Mouse (Mus musculus) heart, embryonic 16.5 days (tissue): ENCODE data around the gene Ager. TPM values are rescaled to one million over a fixed set of nuclear protein-coding genes. Genes with fewer than 3 reads are reported as not detected.

Source experiments
- ATAC-seq: fragments of 200-750 bp; cut with Nextera tagmentation; replicated peaks from 2 replicates; pipeline ENCODE4 v1.8.0; 2017; ENCODE audit warnings: moderate number of reproducible peaks; ENCODE audit not compliant: insufficient read depth, low FRiP score; ENCODE audit errors: extremely low read depth
- H3K27ac ChIP-seq: fragments of 300-500 bp; sonication (generic); 2 replicates; pipeline ENCODE4 v1.5.1; 2014; ENCODE audit warnings: mild to moderate bottlenecking, low read length, control low read depth, moderate library complexity
- H3K27me3 ChIP-seq: fragments of 300-500 bp; sonication (generic); 2 replicates; pipeline ENCODE4 v1.6.1; 2014; ENCODE audit warnings: low read length, mixed read lengths; ENCODE audit not compliant: control insufficient read depth, insufficient read depth
- H3K36me3 ChIP-seq: fragments of 300-500 bp; sonication (generic); 2 replicates; pipeline ENCODE4 v1.6.1; 2014; ENCODE audit not compliant: control insufficient read depth, insufficient read depth
- H3K4me1 ChIP-seq: fragments of 300-500 bp; sonication (generic); 2 replicates; pipeline ENCODE4 v1.6.1; 2014; ENCODE audit warnings: low read length, mixed read lengths; ENCODE audit not compliant: control insufficient read depth, insufficient read depth
- H3K4me2 ChIP-seq: fragments of 300-500 bp; sonication (generic); 2 replicates; pipeline ENCODE4 v1.6.1; 2014; ENCODE audit warnings: low read depth, mild to moderate bottlenecking, control low read depth, low read length
- H3K4me3 ChIP-seq: fragments of 300-500 bp; sonication (generic); 2 replicates; pipeline ENCODE4 v1.5.1; 2014; ENCODE audit warnings: mild to moderate bottlenecking, control low read depth, low read length
- H3K9ac ChIP-seq: fragments of 300-500 bp; sonication (generic); 2 replicates; pipeline ENCODE4 v1.6.1; 2014; ENCODE audit warnings: low read length, control low read depth
- H3K9me3 ChIP-seq: fragments of 300-500 bp; sonication (generic); replicated peaks from 2 replicates; pipeline ENCODE4 v1.6.1; 2016; ENCODE audit warnings: low read length; ENCODE audit not compliant: control insufficient read depth
- WGBS: fragments of 180-500 bp; shearing (Covaris S2); extraction: QIAGEN DNeasy Blood & Tissue Kit; methylation state at CpG from one replicate; pipeline ENCODE4 v1.1.7; 2014; 5-methylcytosine and 5-hydroxymethylcytosine counted together
- polyA plus RNA-seq: library from polyadenylated mRNA; unstranded; fragments of >200 nt; fragmentation: Nextera tagmentation; extraction: Ambion mirVana; gene quantifications from 2 replicates; pipeline ENCODE4 v1.2.1, GENCODE M21; 2015

The Ager gene
- polyA plus RNA-seq, 1 experiment from 2014 or later: 4.7 TPM

DNA sequence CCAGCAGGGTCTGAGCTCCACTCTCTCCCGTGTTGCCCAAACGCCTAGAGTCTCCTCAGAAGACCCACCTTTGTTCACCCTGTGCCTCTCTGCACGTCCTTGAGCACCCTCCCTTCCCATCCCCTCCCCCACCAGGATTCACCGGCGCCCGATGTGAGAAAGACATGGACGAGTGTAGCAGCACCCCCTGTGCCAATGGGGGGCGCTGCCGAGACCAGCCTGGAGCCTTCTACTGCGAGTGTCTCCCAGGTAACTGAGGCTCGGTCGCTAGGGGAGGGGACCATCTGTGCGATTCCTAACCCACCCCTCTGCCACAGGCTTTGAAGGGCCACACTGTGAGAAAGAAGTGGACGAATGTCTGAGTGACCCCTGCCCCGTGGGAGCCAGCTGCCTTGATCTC is 25.3 kb upstream of the Ager start:
- Histone ChIP-seq H3K9ac (no peak overlapping the region), H3K4me3 (no peak overlapping the region), H3K36me3 (no peaks in the 10 kb centered on the region), H3K27ac (no peak overlapping the region), H3K4me2 (no peak overlapping the region), H3K9me3 (no peaks in the 10 kb centered on the region), H3K27me3 (no peaks in the 10 kb centered on the region; the same call in 1 of the 2 replicates), H3K4me1 (no peaks in the 10 kb centered on the region)
- ATAC-seq: no peak
- WGBS: 22% methylated on average over 15 of the region's 15 CpGs

DNA sequence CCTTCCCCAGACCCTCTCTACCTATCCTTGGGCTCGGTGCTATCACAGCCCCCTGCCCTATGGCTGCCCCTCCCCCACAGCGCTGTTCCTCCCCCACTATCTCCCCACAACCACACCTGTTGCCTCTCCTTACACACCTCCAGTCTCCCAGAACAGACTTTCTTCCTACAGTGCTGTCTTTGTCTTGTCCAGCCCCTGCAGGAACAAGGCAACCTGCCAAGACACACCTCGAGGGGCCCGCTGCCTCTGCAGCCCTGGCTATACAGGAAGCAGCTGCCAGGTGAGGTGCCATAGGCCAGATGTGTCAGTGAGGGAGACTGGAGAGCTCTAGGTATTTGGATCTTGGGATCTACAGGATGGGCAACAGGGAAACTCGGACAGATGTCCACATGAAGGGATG is 21.1 kb upstream of the Ager start:
- H3K27me3 ChIP-seq: no peaks in the 10 kb centered on the region
- no peaks in the 10 kb centered on the region for H3K36me3 ChIP-seq
- no peak overlapping the region for H3K27ac ChIP-seq
- no peaks in the 10 kb centered on the region for H3K9me3 ChIP-seq
- H3K4me2 ChIP-seq: no peak overlapping the region
- 59% methylated on average over 5 of the region's 5 CpGs for WGBS
- no peaks in the 10 kb centered on the region for H3K4me1 ChIP-seq
- no peak overlapping the region for H3K9ac ChIP-seq
- H3K4me3 ChIP-seq: no peak overlapping the region
- ATAC-seq: no peak

DNA sequence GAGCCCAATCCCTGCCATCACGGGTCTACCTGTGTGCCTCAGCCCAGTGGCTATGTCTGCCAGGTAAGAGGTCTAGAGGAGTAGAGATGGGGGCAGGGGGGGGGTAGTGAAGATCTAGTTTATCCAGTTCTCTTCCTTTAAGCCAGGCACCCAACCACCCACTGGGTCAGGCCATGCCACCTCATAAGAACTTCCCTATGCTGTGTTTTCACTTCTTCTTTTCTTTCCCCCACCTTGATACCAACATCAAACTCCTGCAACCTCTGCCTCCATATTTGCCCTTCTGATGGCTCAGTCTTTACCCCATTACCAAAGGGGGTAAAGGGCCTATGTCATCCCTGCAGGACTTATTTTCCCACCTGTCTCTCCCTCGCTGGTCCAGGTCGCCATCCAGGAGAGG is 19.6 kb upstream of the Ager start:
- 87% methylated on average over 3 of the region's 3 CpGs for WGBS
- H3K4me2 ChIP-seq: no peak overlapping the region
- H3K9ac ChIP-seq: no peak overlapping the region
- no peaks in the 10 kb centered on the region for H3K4me1 ChIP-seq
- no peaks in the 10 kb centered on the region for H3K9me3 ChIP-seq
- no peak for ATAC-seq
- no peak overlapping the region for H3K27ac ChIP-seq
- no peaks in the 10 kb centered on the region for H3K27me3 ChIP-seq
- no peaks in the 10 kb centered on the region for H3K36me3 ChIP-seq
- H3K4me3 ChIP-seq: no peak overlapping the region

DNA sequence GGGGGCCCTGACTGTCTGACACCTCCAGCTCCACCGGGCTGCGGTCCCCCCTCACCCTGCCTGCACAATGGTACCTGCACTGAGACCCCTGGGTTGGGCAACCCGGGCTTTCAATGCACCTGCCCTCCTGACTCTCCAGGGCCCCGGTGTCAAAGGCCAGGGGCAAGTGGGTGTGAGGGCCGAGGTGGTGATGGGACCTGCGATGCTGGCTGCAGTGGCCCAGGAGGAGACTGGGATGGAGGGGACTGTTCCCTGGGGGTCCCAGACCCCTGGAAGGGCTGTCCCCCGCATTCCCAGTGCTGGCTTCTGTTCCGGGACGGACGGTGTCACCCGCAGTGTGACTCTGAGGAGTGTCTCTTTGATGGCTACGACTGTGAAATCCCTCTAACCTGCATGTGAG is 15.1 kb upstream of the Ager start:
- no peak for ATAC-seq
- H3K4me3 ChIP-seq: no peak overlapping the region
- 81% methylated on average over 12 of the region's 12 CpGs for WGBS
- H3K4me2 ChIP-seq: no peak overlapping the region
- H3K9ac ChIP-seq: no peak overlapping the region
- H3K36me3 ChIP-seq: no peaks in the 10 kb centered on the region
- no peak overlapping the region for H3K27ac ChIP-seq
- peaks cover 9% of the 10 kb centered on the region for H3K4me1 ChIP-seq
- H3K27me3 ChIP-seq: no peaks in the 10 kb centered on the region
- no peaks in the 10 kb centered on the region for H3K9me3 ChIP-seq

DNA sequence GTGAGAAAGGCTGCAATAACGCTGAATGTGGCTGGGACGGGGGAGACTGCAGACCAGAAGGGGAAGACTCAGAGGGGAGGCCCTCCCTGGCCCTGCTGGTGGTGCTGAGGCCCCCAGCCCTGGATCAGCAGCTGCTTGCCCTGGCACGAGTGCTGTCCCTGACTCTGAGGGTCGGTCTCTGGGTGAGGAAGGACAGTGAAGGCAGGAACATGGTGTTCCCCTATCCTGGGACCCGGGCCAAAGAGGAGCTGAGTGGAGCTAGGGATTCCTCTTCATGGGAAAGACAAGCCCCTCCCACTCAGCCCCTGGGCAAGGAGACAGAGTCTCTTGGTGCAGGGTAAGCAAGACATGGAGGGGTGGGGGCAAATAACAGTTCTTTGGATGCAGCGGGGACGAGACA is 14.3 kb upstream of the Ager start:
- Histone ChIP-seq H3K4me3 (no peak overlapping the region), H3K4me1 (peaks cover 14% of the 10 kb centered on the region), H3K9me3 (no peaks in the 10 kb centered on the region), H3K9ac (no peak overlapping the region), H3K27me3 (no peaks in the 10 kb centered on the region), H3K27ac (no peak overlapping the region), H3K4me2 (no peak overlapping the region), H3K36me3 (no peaks in the 10 kb centered on the region)
- WGBS: 64% methylated on average over 7 of the region's 7 CpGs
- no peak for ATAC-seq

DNA sequence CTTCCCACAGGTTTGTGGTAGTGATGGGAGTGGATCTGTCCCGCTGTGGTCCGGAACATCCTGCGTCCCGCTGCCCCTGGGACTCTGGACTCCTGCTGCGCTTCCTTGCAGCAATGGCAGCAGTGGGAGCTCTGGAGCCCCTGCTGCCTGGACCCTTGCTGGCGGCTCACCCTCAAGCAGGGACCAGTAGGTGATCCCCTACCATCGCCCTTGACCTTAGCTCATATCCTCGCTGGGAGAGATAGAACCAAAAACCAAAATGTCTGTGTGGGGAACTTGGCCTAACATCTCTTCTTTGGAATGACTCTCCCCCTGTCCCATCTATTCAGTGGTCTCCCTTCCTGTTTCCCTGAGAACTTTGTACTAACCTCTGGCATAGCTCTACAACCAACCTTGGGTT is 13.8 kb upstream of the Ager start:
- WGBS: 89% methylated on average over 8 of the region's 8 CpGs
- no peak overlapping the region for H3K9ac ChIP-seq
- H3K36me3 ChIP-seq: no peaks in the 10 kb centered on the region
- H3K4me1 ChIP-seq: peaks cover 17% of the 10 kb centered on the region
- no peak overlapping the region for H3K4me3 ChIP-seq
- no peaks in the 10 kb centered on the region for H3K9me3 ChIP-seq
- no peak overlapping the region for H3K4me2 ChIP-seq
- no peaks in the 10 kb centered on the region for H3K27me3 ChIP-seq
- no peak overlapping the region for H3K27ac ChIP-seq
- ATAC-seq: no peak

DNA sequence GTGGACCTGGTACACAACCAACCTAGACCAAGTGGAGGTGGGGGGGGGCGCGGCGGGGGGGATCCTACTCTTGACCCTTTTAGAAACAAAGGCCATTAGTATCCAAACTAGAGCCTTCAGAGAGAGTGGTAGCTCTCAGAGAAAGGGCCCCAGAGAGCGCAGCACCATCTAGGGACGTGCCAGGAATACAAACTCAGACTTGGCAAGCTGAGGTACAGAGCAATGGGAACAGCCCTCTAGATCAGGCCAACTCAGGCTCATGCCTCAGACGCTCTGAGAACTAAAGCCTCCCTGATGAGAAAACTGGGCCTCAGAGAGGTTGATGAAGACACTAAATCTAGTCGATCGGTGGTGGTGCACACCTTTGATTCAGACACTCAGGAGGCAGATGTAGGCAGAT is 12.5 kb upstream of the Ager start:
- peaks cover 25% of the 10 kb centered on the region for H3K4me1 ChIP-seq
- H3K27ac ChIP-seq: no peak overlapping the region
- no peaks in the 10 kb centered on the region for H3K27me3 ChIP-seq
- H3K9me3 ChIP-seq: no peaks in the 10 kb centered on the region
- no peaks in the 10 kb centered on the region for H3K36me3 ChIP-seq
- H3K9ac ChIP-seq: no peak overlapping the region
- H3K4me3 ChIP-seq: no peak overlapping the region
- ATAC-seq: no peak
- WGBS: 81% methylated on average over 8 of the region's 8 CpGs
- H3K4me2 ChIP-seq: no peak overlapping the region

DNA sequence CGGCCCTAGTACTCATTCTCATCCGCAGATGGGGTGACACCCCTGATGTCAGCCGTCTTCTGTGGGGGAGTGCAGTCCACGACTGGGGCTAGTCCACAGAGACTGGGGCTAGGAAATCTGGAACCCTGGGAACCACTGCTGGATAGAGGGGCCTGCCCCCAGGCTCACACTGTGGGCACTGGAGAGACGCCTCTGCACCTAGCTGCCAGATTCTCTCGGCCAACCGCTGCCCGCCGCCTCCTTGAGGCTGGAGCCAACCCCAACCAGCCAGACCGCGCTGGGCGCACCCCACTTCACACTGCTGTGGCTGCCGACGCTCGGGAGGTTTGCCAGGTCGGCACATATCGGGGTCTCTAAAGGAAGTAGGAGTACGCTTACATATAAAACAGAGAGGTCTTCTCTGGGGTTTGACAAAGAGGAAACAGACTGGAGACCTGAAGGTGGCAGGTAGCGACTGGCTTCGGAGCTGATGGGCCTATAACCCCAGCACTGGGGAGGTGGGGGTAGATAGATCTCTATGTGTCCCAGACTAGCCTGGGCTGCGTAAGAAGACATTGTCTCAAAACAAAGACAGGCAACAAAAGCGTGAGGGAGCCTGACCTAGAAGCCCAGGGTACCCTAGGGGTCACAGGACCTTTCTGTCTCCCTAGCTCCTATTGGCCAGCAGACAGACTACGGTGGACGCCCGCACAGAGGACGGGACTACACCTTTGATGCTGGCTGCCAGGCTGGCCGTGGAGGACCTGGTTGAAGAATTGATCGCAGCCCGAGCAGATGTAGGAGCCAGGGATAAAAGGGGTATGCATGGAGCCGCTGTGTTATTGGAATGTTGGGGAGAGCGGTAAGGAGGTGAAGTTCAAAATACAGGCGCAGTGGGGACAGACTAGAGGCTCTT is 11.5 kb upstream of the Ager start:
- Histone ChIP-seq H3K9me3 (no peaks in the 10 kb centered on the region), H3K4me3 (peak overlapping the region; percentile 59), H3K27ac (peak overlapping the region; percentile 86), H3K4me2 (peak overlapping the region; percentile 100), H3K4me1 (peaks cover 32% of the 10 kb centered on the region), H3K9ac (peak overlapping the region; percentile 95), H3K36me3 (no peaks in the 10 kb centered on the region), H3K27me3 (no peaks in the 10 kb centered on the region)
- 30% methylated on average over 32 of the region's 32 CpGs for WGBS
- no peak; the same call in 1 of the 2 replicates for ATAC-seq

DNA sequence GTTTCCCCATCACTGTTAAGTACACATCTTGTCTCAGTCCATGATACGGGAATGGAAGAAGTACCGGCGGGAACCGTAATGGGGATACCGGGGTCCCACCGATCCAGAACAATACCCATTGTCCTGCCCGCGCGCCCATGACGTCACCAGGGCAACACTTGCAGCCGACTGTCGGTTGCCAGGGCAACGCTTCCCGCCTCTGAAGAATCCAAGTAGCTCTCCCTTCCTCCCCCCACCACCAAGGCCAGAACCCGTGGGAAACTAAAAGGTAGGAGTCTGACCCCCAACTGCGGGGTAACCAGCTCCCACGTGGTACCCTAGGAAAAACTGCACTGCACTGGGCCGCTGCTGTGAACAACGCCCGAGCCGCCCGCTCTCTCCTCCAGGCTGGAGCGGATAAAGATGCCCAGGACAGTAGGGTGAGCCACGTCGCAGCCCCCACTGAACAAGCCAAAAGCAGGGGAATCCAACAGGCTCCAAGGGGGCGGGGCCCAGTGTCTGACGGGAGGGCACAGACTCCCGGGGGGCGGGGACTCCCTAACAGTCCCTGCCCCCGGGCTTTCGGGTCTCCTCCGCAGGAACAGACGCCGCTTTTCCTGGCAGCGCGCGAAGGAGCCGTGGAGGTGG is 10.8 kb upstream of the Ager start:
- peak overlapping the region; percentile 86 for H3K27ac ChIP-seq
- under 1% methylated on average over 38 of the region's 38 CpGs for WGBS
- peaks cover 37% of the 10 kb centered on the region for H3K4me1 ChIP-seq
- H3K4me2 ChIP-seq: peak overlapping the region; percentile 100
- H3K9me3 ChIP-seq: no peaks in the 10 kb centered on the region
- H3K36me3 ChIP-seq: no peaks in the 10 kb centered on the region
- ATAC-seq: peak; percentile 80
- H3K4me3 ChIP-seq: peak overlapping the region; percentile 59
- peak overlapping the region; percentile 95 for H3K9ac ChIP-seq
- H3K27me3 ChIP-seq: no peaks in the 10 kb centered on the region
